Mouse (Mus musculus) frontal cortex, adult (tissue): ENCODE results near the gene Aco1.
"Not testable (repeated sequence)": the region's sequence is repeated elsewhere in the genome, so short reads cannot be mapped to it uniquely, and the experiment has no call there.

Source experiments
- ATAC-seq: cut with Nextera tagmentation; 2 replicates; pipeline ENCODE4 v1.9.2; 2017; ENCODE audit warnings: mild to moderate bottlenecking, moderate library complexity, mixed read lengths; ENCODE audit not compliant: low TSS enrichment

Aco1 gene

GRCm38 (mm10) chr4:40142743-40143532 is at the start of gene Aco1:
TSS of gene Aco1 (plus strand) at chr4:40143081.
- peak; percentile 92 for ATAC-seq

- peak; percentile 89 for ATAC-seq
Measured at GRCm38 (mm10) chr4:40094974-40095373, 47.9 kb upstream of the Aco1 start.

GRCm38 (mm10) chr4:40102996-40103395 is 39.9 kb upstream of the Aco1 start:
- peak; percentile 89 for ATAC-seq

GRCm38 (mm10) chr4:40106004-40106536 is 36.8 kb upstream of the Aco1 start:
- no peak for ATAC-seq

GRCm38 (mm10) chr4:40108030-40108429 is 34.9 kb upstream of the Aco1 start:
- ATAC-seq: no peak

- peak; percentile 62; the same call in 1 of the 2 replicates for ATAC-seq
Measured at GRCm38 (mm10) chr4:40113173-40113572, 29.7 kb upstream of the Aco1 start.

- no peak for ATAC-seq
Measured at GRCm38 (mm10) chr4:40121221-40121620, 21.7 kb upstream of the Aco1 start.

GRCm38 (mm10) chr4:40122291-40122690 is 20.6 kb upstream of the Aco1 start:
- ATAC-seq: not testable (repeated sequence)

GRCm38 (mm10) chr4:40134468-40135102 is 8.3 kb upstream of the Aco1 start:
- ATAC-seq: peak; percentile 95

- no peak for ATAC-seq
Measured at GRCm38 (mm10) chr4:40136519-40136918, 6.4 kb upstream of the Aco1 start.

- no peak for ATAC-seq
Measured at GRCm38 (mm10) chr4:40139663-40140255, 3.1 kb upstream of the Aco1 start.

GRCm38 (mm10) chr4:40143533-40143871 is 621 bp downstream of the Aco1 start:
- peak; percentile 53; the same call in 1 of the 2 replicates for ATAC-seq

- no peak for ATAC-seq
Measured at GRCm38 (mm10) chr4:40144543-40144942, 1.7 kb downstream of the Aco1 start.

- no peak for ATAC-seq
Measured at GRCm38 (mm10) chr4:40144981-40145380, 2.1 kb downstream of the Aco1 start.

- no peak for ATAC-seq
Measured at GRCm38 (mm10) chr4:40148281-40148680, 5.4 kb downstream of the Aco1 start.

GRCm38 (mm10) chr4:40150046-40150445 is 7.2 kb downstream of the Aco1 start:
- no peak for ATAC-seq

GRCm38 (mm10) chr4:40152771-40153170 is 9.9 kb downstream of the Aco1 start:
- no peak for ATAC-seq

GRCm38 (mm10) chr4:40153500-40153899 is 10.6 kb downstream of the Aco1 start:
- ATAC-seq: no peak

- no peak for ATAC-seq
Measured at GRCm38 (mm10) chr4:40154751-40155150, 11.9 kb downstream of the Aco1 start.

- no peak for ATAC-seq
Measured at GRCm38 (mm10) chr4:40155467-40155999, 12.7 kb downstream of the Aco1 start.

- ATAC-seq: peak; percentile 41
Measured at GRCm38 (mm10) chr4:40156153-40156552, 13.3 kb downstream of the Aco1 start.
